21 mouse cellular contexts compared by ENCODE assay signal in genomic region chr6:72524160-72524559, GRCm38 (mm10). TPM values are rescaled to one million over a fixed set of nuclear protein-coding genes. Genes with fewer than 3 reads are reported as not detected.
DNase-seq lines count a peak whose midpoint lies in the region; ATAC-seq and TF ChIP-seq lines count a peak whose summit lies in the region.
"Had no signal": no experiment of that assay in that cellular context is flagged by ENCODE, and none has a peak within 500 bp of the region (broad histone marks: within the 10 kb centered on the region; RNA-seq: fewer than 3 reads in every experiment).

No protein-coding gene starts in this region.

- H3K36me3 ChIP-seq in MEL (ENCODE audit: control insufficient read depth in 1 of 2, insufficient read depth in 2 of 2, low read length in 2 of 2) = peaks cover 0 to 4% of the 10 kb centered on the region in 2 experiments; a peak in 2 of 4 replicates
- H3K36me3 ChIP-seq: G1E had no signal

- TF ChIP-seq CTCF in MEL (IDR thresholded peaks at IDR 0.05 in 2 of 3, conservative IDR thresholded peaks at IDR 0.05 in 1 of 3; ENCODE audit: control insufficient read depth in 1 of 3, insufficient read depth in 1 of 3, low read depth in 2 of 3, low read length in 3 of 3, poor library complexity in 1 of 3, severe bottlenecking in 1 of 3) = no peak

- no peaks in the 10 kb centered on the region for H3K79me2 ChIP-seq in MEL (ENCODE audit: control insufficient read depth, insufficient read depth, low read length, poor library complexity)

- no peak overlapping the region for H3K4me3 ChIP-seq in MEL (ENCODE audit: control insufficient read depth in 1 of 2, insufficient read depth in 1 of 2, low read depth in 2 of 2, low read length in 2 of 2)

- peak; percentile 47 for DNase-seq in MEL (ENCODE audit: low read depth, low spot score)
- DNase-seq in thymus, postnatal 4 days = no peak
- no peak for DNase-seq in urinary bladder, adult 2 months (ENCODE audit: low spot score)
- DNase-seq: adrenal gland, adult 2 months; adrenal gland, adult 8-10 months; adrenal gland, postnatal 10 days; adrenal gland, postnatal 14 days; adrenal gland, postnatal 25 days; adrenal gland, postnatal 36 days; B cell, adult 2 months; cerebellum, adult 11 months; cerebellum, adult 11-12 months; cerebellum, adult 18-20 months; cerebellum, adult 2 months had no signal

- TF ChIP-seq RAD21 in MEL (IDR thresholded peaks at IDR 0.05; ENCODE audit: low read depth, low read length) = no peak

- no peak for TF ChIP-seq EP300 in MEL (IDR thresholded peaks at IDR 0.05; ENCODE audit: low read depth in 1 of 2, low read length in 2 of 2)

- no peak overlapping the region for H3K9ac ChIP-seq in MEL (ENCODE audit: control insufficient read depth, low read depth, low read length, poor library complexity, severe bottlenecking)

- H3K9me3 ChIP-seq in MEL (replicated peaks; ENCODE audit: insufficient read depth, low read length) = no peaks in the 10 kb centered on the region
- H3K9me3 ChIP-seq: G1E had no signal

- H3K27ac ChIP-seq in MEL (ENCODE audit: control insufficient read depth, low read depth, low read length) = no peak overlapping the region

- H3K4me1 ChIP-seq in MEL (ENCODE audit: control insufficient read depth in 1 of 2, insufficient read depth in 2 of 2, low read length in 2 of 2) = peaks cover 2 to 12% of the 10 kb centered on the region in 2 experiments; a peak in 3 of 4 replicates

- no peak for TF ChIP-seq POLR2A in MEL (IDR thresholded peaks at IDR 0.05; ENCODE audit: control insufficient read depth in 1 of 2, insufficient read depth in 1 of 2, low read depth in 1 of 2, low read length in 2 of 2, poor library complexity in 1 of 2)

- 0 out of 2 replicates have a peak, but pooled peaks have one; percentile 56 for ATAC-seq in common myeloid progenitor, adult 5-6 weeks (replicated peaks; ENCODE audit: low read depth, poor library complexity, severe bottlenecking)
- ATAC-seq: activated CD4-positive, CD25-positive, alpha-beta regulatory T cell, adult 4 months; CD4-positive, CD25-positive, alpha-beta regulatory T cell, adult 4 months; Patski had no signal

- H3K27me3 ChIP-seq in MEL (ENCODE audit: control insufficient read depth in 1 of 2, insufficient read depth in 2 of 2, low read length in 2 of 2) = no peaks in the 10 kb centered on the region
- H3K27me3 ChIP-seq: CH12.LX, Patski had no signal

TF ChIP-seq in MEL, 35 proteins besides CTCF, POLR2A, EP300 and RAD21:
- TF ChIP-seq ELF1 (IDR thresholded peaks at IDR 0.05; ENCODE audit: low read depth, low read length) (0 out of 2 replicates have a peak, but pooled peaks have one; percentile 12), ZC3H11A (IDR thresholded peaks at IDR 0.05; ENCODE audit: low read depth, low read length) (no peak), GATA1 (IDR thresholded peaks at IDR 0.05; ENCODE audit: low read depth, low read length) (peak; percentile 78), SIN3A (IDR thresholded peaks at IDR 0.05; ENCODE audit: low read length) (no peak; the same call in 1 of the 2 replicates)
TF ChIP-seq in MEL: peak in this region for 2.

RNA-seq across cellular contexts. Expression of gene Sh2d6, which starts 2.7 kb away (rescaled TPM):
- total RNA-seq in MEL (2012; rRNA removed) = not detected in 2 replicates
- under 1 TPM in 1 of 2 experiments, not detected in 1; 0.17 TPM for polyA plus RNA-seq in MEL (2012; ENCODE audit: insufficient read depth in 1 of 2, insufficient read length in 2 of 2, low read depth in 1 of 2, low replicate concordance in 2 of 2, missing spikeins in 1 of 2)
- total RNA-seq in common myeloid progenitor, adult 5-6 weeks (2017) = not detected in 2 replicates
- 2.2 and 2.8 TPM in 2 replicates for polyA plus RNA-seq in urinary bladder, adult 2 months (2012; rRNA removed)
- total RNA-seq: ES-E14 had no signal
- polyA plus RNA-seq: activated CD4-positive, CD25-positive, alpha-beta regulatory T cell, adult 4 months; CD4-positive, CD25-positive, alpha-beta regulatory T cell, adult 4 months; G1E had no signal

RNA-seq across cellular contexts. Expression of gene Capg, which starts 20.0 kb away (rescaled TPM):
- total RNA-seq in MEL (2012; rRNA removed) = 222 and 241 TPM in 2 replicates
- 100 to 1,000 TPM in 1 of 2 experiments, not detected in 1; 283 TPM for polyA plus RNA-seq in MEL (2012; ENCODE audit: insufficient read depth in 1 of 2, insufficient read length in 2 of 2, low read depth in 1 of 2, low replicate concordance in 2 of 2, missing spikeins in 1 of 2)
- total RNA-seq in common myeloid progenitor, adult 5-6 weeks (2017) = 32.4 and 56.4 TPM in 2 replicates
- 115 and 129 TPM in 2 replicates for polyA plus RNA-seq in urinary bladder, adult 2 months (2012; rRNA removed)
